Mouse (Mus musculus): ENCODE results near the gene Efcab12. TPM values are rescaled to one million over a fixed set of nuclear protein-coding genes. Genes with fewer than 3 reads are reported as not detected.

The Efcab12 gene
- polyA plus RNA-seq, 1 experiment from 2014 or later: 0.27 TPM

GRCm38 (mm10) chr6:115772201-115772600 is 66.0 kb downstream of the Efcab12 start:
- no peaks in the 10 kb centered on the region for H3K9me3 ChIP-seq (ENCODE audit: control insufficient read depth, low read length)
- H3K9ac ChIP-seq (ENCODE audit: low read depth, low read length): no peak overlapping the region
- peaks cover 29% of the 10 kb centered on the region for H3K4me1 ChIP-seq (replicated peaks; ENCODE audit: control insufficient read depth, insufficient read depth, low read length)
- no peak overlapping the region for H3K4me3 ChIP-seq (ENCODE audit: low read depth, low read length)
- H3K4me2 ChIP-seq: no peak overlapping the region
- H3K36me3 ChIP-seq (ENCODE audit: control insufficient read depth, insufficient read depth, low read length): no peaks in the 10 kb centered on the region
- DNase-seq (ENCODE audit: low spot score) (no peak), ATAC-seq (replicated peaks; ENCODE audit: low FRiP score) (no peak)
- 79% methylated on average over 6 of the region's 6 CpGs for WGBS
- H3K27ac ChIP-seq (ENCODE audit: low read depth, low read length): no peak overlapping the region
- no peaks in the 10 kb centered on the region for H3K27me3 ChIP-seq (replicated peaks; ENCODE audit: control insufficient read depth, insufficient read depth, low read length)

DNA sequence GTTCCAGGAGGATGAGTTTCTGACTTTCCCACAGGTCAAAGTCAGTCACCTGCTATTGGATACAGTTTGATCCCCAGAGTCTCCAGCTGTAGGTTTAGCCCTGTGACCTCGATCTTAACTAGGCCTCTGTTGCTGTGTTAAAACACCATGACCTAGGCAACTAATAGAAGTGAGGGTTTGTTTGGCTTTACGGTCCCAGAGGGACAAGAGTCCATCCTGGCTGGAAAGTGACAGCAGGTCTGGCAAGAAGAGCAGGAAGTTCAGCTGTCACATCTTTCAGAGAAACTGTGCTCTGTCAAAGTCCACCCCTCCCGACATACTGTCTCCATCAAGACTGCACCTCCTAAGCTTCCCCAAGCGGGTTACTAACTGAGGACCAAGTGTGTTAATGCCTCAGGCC is 67.4 kb downstream of the Efcab12 start:
- Histone ChIP-seq H3K4me1 (replicated peaks; ENCODE audit: control insufficient read depth, insufficient read depth, low read length) (peaks cover 17% of the 10 kb centered on the region), H3K27me3 (replicated peaks; ENCODE audit: control insufficient read depth, insufficient read depth, low read length) (no peaks in the 10 kb centered on the region), H3K9me3 (ENCODE audit: control insufficient read depth, low read length) (no peaks in the 10 kb centered on the region), H3K4me3 (ENCODE audit: low read depth, low read length) (no peak overlapping the region), H3K9ac (ENCODE audit: low read depth, low read length) (no peak overlapping the region), H3K27ac (ENCODE audit: low read depth, low read length) (no peak overlapping the region), H3K36me3 (ENCODE audit: control insufficient read depth, insufficient read depth, low read length) (no peaks in the 10 kb centered on the region), H3K4me2 (no peak overlapping the region)
- ATAC-seq (replicated peaks; ENCODE audit: low FRiP score) (no peak), DNase-seq (ENCODE audit: low spot score) (no peak)
- 59% methylated on average over 4 of the region's 4 CpGs for WGBS

GRCm38 (mm10) chr6:115770059-115770670 is 68.0 kb downstream of the Efcab12 start:
- H3K27me3 ChIP-seq (replicated peaks; ENCODE audit: control insufficient read depth, insufficient read depth, low read length): no peaks in the 10 kb centered on the region
- H3K9ac ChIP-seq (ENCODE audit: low read depth, low read length): no peak overlapping the region
- peaks cover 11% of the 10 kb centered on the region for H3K4me1 ChIP-seq (replicated peaks; ENCODE audit: control insufficient read depth, insufficient read depth, low read length)
- no peaks in the 10 kb centered on the region for H3K9me3 ChIP-seq (ENCODE audit: control insufficient read depth, low read length)
- H3K4me2 ChIP-seq: no peak overlapping the region
- WGBS: 81% methylated on average over 20 of the region's 20 CpGs
- ATAC-seq (replicated peaks; ENCODE audit: low FRiP score) (no peak), DNase-seq (ENCODE audit: low spot score) (no peak)
- H3K27ac ChIP-seq (ENCODE audit: low read depth, low read length): peak overlapping the region; percentile 38; the same call in 1 of the 2 replicates
- no peak overlapping the region for H3K4me3 ChIP-seq (ENCODE audit: low read depth, low read length)
- H3K36me3 ChIP-seq (ENCODE audit: control insufficient read depth, insufficient read depth, low read length): no peaks in the 10 kb centered on the region

DNA sequence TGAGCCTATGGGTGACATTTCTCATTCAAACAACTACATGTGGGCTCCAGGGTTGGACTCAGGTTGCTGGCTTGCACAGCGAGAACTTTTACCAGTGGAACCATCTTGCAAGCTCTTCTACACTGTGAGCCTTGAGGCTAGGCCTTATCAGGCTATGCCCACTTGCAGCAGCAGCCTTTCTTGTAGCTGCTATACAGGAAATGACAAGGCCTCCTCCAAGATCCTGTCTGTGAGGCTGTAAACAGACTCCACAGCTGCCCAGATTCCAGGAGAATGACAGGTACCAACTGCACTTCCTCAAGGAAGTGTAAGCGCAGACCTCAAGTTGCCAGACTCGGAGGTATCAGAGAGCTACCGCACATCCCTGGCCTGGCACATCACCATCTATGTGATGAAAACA is 70.0 kb downstream of the Efcab12 start:
- WGBS: 31% methylated on average over 4 of the region's 4 CpGs
- no peaks in the 10 kb centered on the region for H3K9me3 ChIP-seq (ENCODE audit: control insufficient read depth, low read length)
- 0 out of 2 replicates have a peak overlapping the region, but pooled peaks have one; percentile 18 for H3K4me2 ChIP-seq
- no peak overlapping the region for H3K9ac ChIP-seq (ENCODE audit: low read depth, low read length)
- peak; percentile 52 for DNase-seq (ENCODE audit: low spot score)
- no peaks in the 10 kb centered on the region for H3K27me3 ChIP-seq (replicated peaks; ENCODE audit: control insufficient read depth, insufficient read depth, low read length)
- H3K36me3 ChIP-seq (ENCODE audit: control insufficient read depth, insufficient read depth, low read length): no peaks in the 10 kb centered on the region
- H3K27ac ChIP-seq (ENCODE audit: low read depth, low read length): peak overlapping the region; percentile 54; the same call in 1 of the 2 replicates
- H3K4me1 ChIP-seq (replicated peaks; ENCODE audit: control insufficient read depth, insufficient read depth, low read length): peaks cover 20% of the 10 kb centered on the region
- peak; percentile 59 for ATAC-seq (replicated peaks; ENCODE audit: low FRiP score)
- H3K4me3 ChIP-seq (ENCODE audit: low read depth, low read length): no peak overlapping the region

GRCm38 (mm10) chr6:115767357-115767756 is 70.9 kb downstream of the Efcab12 start:
- ATAC-seq (replicated peaks; ENCODE audit: low FRiP score) (no peak), DNase-seq (ENCODE audit: low spot score) (no peak)
- peaks cover 27% of the 10 kb centered on the region for H3K4me1 ChIP-seq (replicated peaks; ENCODE audit: control insufficient read depth, insufficient read depth, low read length)
- H3K4me2 ChIP-seq: no peak overlapping the region
- no peak overlapping the region for H3K27ac ChIP-seq (ENCODE audit: low read depth, low read length)
- no peaks in the 10 kb centered on the region for H3K36me3 ChIP-seq (ENCODE audit: control insufficient read depth, insufficient read depth, low read length)
- H3K4me3 ChIP-seq (ENCODE audit: low read depth, low read length): no peak overlapping the region
- WGBS: 37% methylated on average over 9 of the region's 9 CpGs
- no peaks in the 10 kb centered on the region for H3K27me3 ChIP-seq (replicated peaks; ENCODE audit: control insufficient read depth, insufficient read depth, low read length)
- H3K9me3 ChIP-seq (ENCODE audit: control insufficient read depth, low read length): no peaks in the 10 kb centered on the region
- H3K9ac ChIP-seq (ENCODE audit: low read depth, low read length): no peak overlapping the region

GRCm38 (mm10) chr6:115764179-115764578 is 74.0 kb downstream of the Efcab12 start:
- ATAC-seq (replicated peaks; ENCODE audit: low FRiP score) (peak; percentile 68), DNase-seq (ENCODE audit: low spot score) (peak; percentile 66)
- Histone ChIP-seq H3K27ac (ENCODE audit: low read depth, low read length) (peak overlapping the region; percentile 70), H3K4me3 (ENCODE audit: low read depth, low read length) (no peak overlapping the region), H3K9ac (ENCODE audit: low read depth, low read length) (peak overlapping the region; percentile 20), H3K4me1 (replicated peaks; ENCODE audit: control insufficient read depth, insufficient read depth, low read length) (peaks cover 41% of the 10 kb centered on the region), H3K9me3 (ENCODE audit: control insufficient read depth, low read length) (no peaks in the 10 kb centered on the region), H3K27me3 (replicated peaks; ENCODE audit: control insufficient read depth, insufficient read depth, low read length) (no peaks in the 10 kb centered on the region), H3K36me3 (ENCODE audit: control insufficient read depth, insufficient read depth, low read length) (no peaks in the 10 kb centered on the region), H3K4me2 (peak overlapping the region; percentile 55)
- 6% methylated on average over 7 of the region's 7 CpGs for WGBS

DNA sequence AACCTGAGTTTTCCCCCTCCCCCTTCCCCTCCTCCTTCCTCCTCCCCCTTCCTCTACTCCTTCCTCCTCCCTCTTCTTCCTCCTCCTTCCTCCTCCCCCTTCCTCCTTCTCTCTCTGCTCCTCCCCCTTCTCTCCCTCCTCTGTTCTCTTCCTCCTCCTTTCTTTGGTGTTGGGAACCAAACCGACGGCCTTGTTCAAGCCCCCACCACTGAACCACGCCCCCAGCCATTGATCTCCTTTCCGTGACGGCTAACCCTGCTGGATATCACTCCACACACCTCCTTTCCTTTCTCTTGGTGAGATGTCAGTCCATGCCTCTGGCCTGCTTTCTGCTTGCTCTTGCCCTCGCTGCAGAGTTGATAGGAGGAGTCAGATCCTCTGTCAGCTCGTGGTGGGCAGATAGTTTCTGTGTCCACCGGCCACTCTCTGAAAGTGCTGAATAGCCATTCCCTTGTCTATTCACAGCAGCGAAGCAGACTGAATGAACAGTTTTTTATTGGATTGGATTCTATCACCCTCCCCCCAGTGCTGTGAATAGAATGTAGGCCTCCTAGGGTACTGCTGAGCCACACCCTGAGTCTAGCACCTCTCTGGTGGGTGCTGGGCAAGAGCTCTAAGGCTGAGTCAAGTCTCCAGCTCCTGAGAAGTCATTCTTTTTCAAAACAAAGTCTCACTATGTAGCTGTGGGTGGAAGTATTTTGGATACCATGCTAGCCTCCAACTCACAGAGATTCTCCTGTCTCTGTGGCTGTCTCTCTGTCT is 76.0 kb downstream of the Efcab12 start, which contains the start of gene Tmem40:
Tmem40 (minus strand) TSS at position 416 of the 762 bp plus-strand sequence.
- H3K36me3 ChIP-seq (ENCODE audit: control insufficient read depth, insufficient read depth, low read length): no peaks in the 10 kb centered on the region
- H3K9me3 ChIP-seq (ENCODE audit: control insufficient read depth, low read length): no peaks in the 10 kb centered on the region
- H3K9ac ChIP-seq (ENCODE audit: low read depth, low read length): peak within 1 kb of the TSS; percentile 11; the same call in 1 of the 2 replicates
- DNase-seq (ENCODE audit: low spot score) (peak; percentile 59), ATAC-seq (replicated peaks; ENCODE audit: low FRiP score) (peak; percentile 59)
- H3K4me3 ChIP-seq (ENCODE audit: low read depth, low read length): peak within 1 kb of the TSS; percentile 5; the same call in 1 of the 2 replicates
- H3K4me2 ChIP-seq: peak within 1 kb of the TSS; percentile 46
- H3K27ac ChIP-seq (ENCODE audit: low read depth, low read length): peak within 1 kb of the TSS; percentile 79
- 3% methylated on average over 9 of the region's 9 CpGs for WGBS
- H3K4me1 ChIP-seq (replicated peaks; ENCODE audit: control insufficient read depth, insufficient read depth, low read length): peaks cover 41% of the 10 kb centered on the region
- H3K27me3 ChIP-seq (replicated peaks; ENCODE audit: control insufficient read depth, insufficient read depth, low read length): no peaks in the 10 kb centered on the region

DNA sequence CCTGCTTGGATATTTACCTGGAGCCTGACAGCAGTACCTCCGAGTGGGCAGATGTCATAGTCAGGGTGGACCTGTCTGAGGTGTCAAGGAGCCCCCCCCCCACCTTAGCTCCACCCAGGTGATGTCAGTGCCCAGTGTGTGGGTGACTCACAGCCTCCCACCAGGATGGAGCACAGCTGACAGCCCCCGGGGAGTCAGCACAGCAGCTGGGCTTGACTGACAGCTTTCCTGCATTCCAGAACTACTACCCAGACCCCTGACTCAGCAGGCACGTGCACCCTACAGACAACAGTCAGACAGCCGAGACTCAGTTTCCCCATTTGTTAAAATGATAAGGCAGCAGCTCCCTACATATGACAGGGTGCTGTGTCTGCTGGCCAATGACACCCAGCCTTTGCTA is 77.2 kb downstream of the Efcab12 start:
- ATAC-seq (replicated peaks; ENCODE audit: low FRiP score): no peak
- WGBS: 46% methylated on average over 4 of the region's 4 CpGs
- peaks cover 42% of the 10 kb centered on the region for H3K4me1 ChIP-seq (replicated peaks; ENCODE audit: control insufficient read depth, insufficient read depth, low read length)

More for the DNA sequence above, 77.2 kb downstream of the Efcab12 start:
- no peaks in the 10 kb centered on the region for H3K27me3 ChIP-seq (replicated peaks; ENCODE audit: control insufficient read depth, insufficient read depth, low read length)
- H3K36me3 ChIP-seq (ENCODE audit: control insufficient read depth, insufficient read depth, low read length): no peaks in the 10 kb centered on the region
- no peak overlapping the region for H3K4me3 ChIP-seq (ENCODE audit: low read depth, low read length)
- H3K4me2 ChIP-seq: no peak overlapping the region
- H3K9me3 ChIP-seq (ENCODE audit: control insufficient read depth, low read length): no peaks in the 10 kb centered on the region
- DNase-seq (ENCODE audit: low spot score): no peak
- H3K9ac ChIP-seq (ENCODE audit: low read depth, low read length): no peak overlapping the region
- no peak overlapping the region; the same call in 1 of the 2 replicates for H3K27ac ChIP-seq (ENCODE audit: low read depth, low read length)

Measured in liver, embryonic 11.5 days (tissue).